Mouse (Mus musculus): Measurements from ENCODE around the gene Zfp385c. TPM values are rescaled to one million over a fixed set of nuclear protein-coding genes. Genes with fewer than 3 reads are reported as not detected.

Gene Zfp385c
- polyA plus RNA-seq (2012; rRNA removed) = 0.27 and 0.46 TPM in 2 replicates

GRCm38 (mm10) chr11:100692164-100692616 lies at the start of gene Zfp385c:
Gene Zfp385c (minus strand): TSS chr11:100692455.

GRCm38 (mm10) chr11:100738066-100738604 lies 45.9 kb upstream of the Zfp385c start, which contains the start of gene Rab5c:
Gene Rab5c (minus strand): TSS chr11:100738215.

GRCm38 (mm10) chr11:100713735-100714533 lies 21.7 kb upstream of the Zfp385c start, which contains the start of gene Hspb9:
Gene Hspb9 (plus strand): TSS chr11:100713850.

GRCm38 (mm10) chr11:100711783-100712615 lies 19.7 kb upstream of the Zfp385c start, which contains the start of gene Kat2a:
Gene Kat2a (minus strand): TSS chr11:100712465.

GRCm38 (mm10) chr11:100703851-100704531 lies 11.7 kb upstream of the Zfp385c start, which contains the start of gene Dhx58:
Gene Dhx58 (minus strand): TSS chr11:100704271.

GRCm38 (mm10) chr11:100619982-100620381 lies 72.3 kb downstream of the Zfp385c start, which contains the start of gene Dnajc7:
Gene Dnajc7 (minus strand): TSS chr11:100620168.

GRCm38 (mm10) chr11:100618761-100619484 lies 73.3 kb downstream of the Zfp385c start, which contains the start of gene Nkiras2:
Gene Nkiras2 (plus strand): TSS chr11:100619244.

Other genes with a start within 250 kb of the Zfp385c start
- 2.7 and 3.9 TPM in 2 replicates for gene Klhl11, start 219.7 kb downstream of the Zfp385c start, polyA plus RNA-seq (2012; rRNA removed)
- gene Acly, start 164.5 kb downstream of the Zfp385c start, polyA plus RNA-seq (2012; rRNA removed) = 144 and 146 TPM in 2 replicates
- gene Ttc25, start 146.8 kb downstream of the Zfp385c start, polyA plus RNA-seq (2012; rRNA removed) = 0.30 and 0.68 TPM in 2 replicates
- gene Cnp, start 117.6 kb downstream of the Zfp385c start, polyA plus RNA-seq (2012; rRNA removed) = 31.3 and 31.6 TPM in 2 replicates
- gene Nkiras2, start 73.2 kb downstream of the Zfp385c start, polyA plus RNA-seq (2012; rRNA removed) = 111 and 127 TPM in 2 replicates
- 19.3 and 23.7 TPM in 2 replicates for gene Dnajc7, start 72.3 kb downstream of the Zfp385c start, polyA plus RNA-seq (2012; rRNA removed)
- gene Dhx58, start 11.8 kb upstream of the Zfp385c start, polyA plus RNA-seq (2012; rRNA removed) = 9.0 and 10.5 TPM in 2 replicates
- gene Kat2a, start 20.0 kb upstream of the Zfp385c start, polyA plus RNA-seq (2012; rRNA removed) = 29.3 and 31.9 TPM in 2 replicates
- not detected in 2 replicates for gene Hspb9, start 21.4 kb upstream of the Zfp385c start, polyA plus RNA-seq (2012; rRNA removed)
- 216 and 249 TPM in 2 replicates for gene Rab5c, start 45.8 kb upstream of the Zfp385c start, polyA plus RNA-seq (2012; rRNA removed)
- gene Kcnh4, start 67.5 kb upstream of the Zfp385c start, polyA plus RNA-seq (2012; rRNA removed) = 0.02 and 0.06 TPM in 2 replicates
- 0.24 and 0.80 TPM in 2 replicates for gene Hcrt, start 70.5 kb upstream of the Zfp385c start, polyA plus RNA-seq (2012; rRNA removed)
- 17.3 and 18.7 TPM in 2 replicates for gene Ghdc, start 78.5 kb upstream of the Zfp385c start, polyA plus RNA-seq (2012; rRNA removed)
- gene Stat5b, start 158.3 kb upstream of the Zfp385c start, polyA plus RNA-seq (2012; rRNA removed) = 17.7 and 20.0 TPM in 2 replicates
- 14.7 and 15.0 TPM in 2 replicates for gene Stat5a, start 166.9 kb upstream of the Zfp385c start, polyA plus RNA-seq (2012; rRNA removed)
- gene Stat3, start 247.1 kb upstream of the Zfp385c start, polyA plus RNA-seq (2012; rRNA removed) = 81.1 and 88.3 TPM in 2 replicates

Data from colon, adult 2 months (tissue).